Mouse (Mus musculus): ENCODE measurements around the gene Blvrb. TPM values are rescaled to one million over a fixed set of nuclear protein-coding genes. Genes with fewer than 3 reads are reported as not detected.
A peak's percentile ranks its signal among the peaks of the same experiment; 100 is the strongest.
"Not testable (repeated sequence)": the region's sequence is repeated elsewhere in the genome, so short reads cannot be mapped to it uniquely, and the experiment has no call there.

Blvrb gene
- polyA plus RNA-seq, 1 experiment from 2014 or later: 112 TPM

- H3K36me3 ChIP-seq (ENCODE audit: control insufficient read depth, insufficient read depth, low read length): no peaks in the 10 kb centered on the region; the same call in 1 of the 2 replicates
- WGBS: 81% methylated on average over 5 of the region's 5 CpGs
- no peak overlapping the region for H3K4me3 ChIP-seq (replicated peaks; ENCODE audit: low read length)
- no peak overlapping the region for H3K27ac ChIP-seq (ENCODE audit: low read length)
- no peaks in the 10 kb centered on the region for H3K27me3 ChIP-seq (ENCODE audit: control insufficient read depth, insufficient read depth, low read length)
- no peak overlapping the region for H3K9ac ChIP-seq (ENCODE audit: low read length)
- peaks cover 24% of the 10 kb centered on the region for H3K4me1 ChIP-seq (ENCODE audit: control insufficient read depth, insufficient read depth, low read length)
- no peak overlapping the region for H3K4me2 ChIP-seq (ENCODE audit: low read depth, low read length)
- no peak for ATAC-seq (ENCODE audit: insufficient read depth, low FRiP score)
- H3K9me3 ChIP-seq (replicated peaks; ENCODE audit: control insufficient read depth, low read length): no peaks in the 10 kb centered on the region
Measured at GRCm38 (mm10) chr7:27493450-27493849, 45.7 kb downstream of the Blvrb start.

- not testable (repeated sequence) for H3K4me3 ChIP-seq (replicated peaks; ENCODE audit: low read length); H3K36me3 ChIP-seq (ENCODE audit: control insufficient read depth, insufficient read depth, low read length); H3K4me2 ChIP-seq (ENCODE audit: low read depth, low read length); H3K27me3 ChIP-seq (ENCODE audit: control insufficient read depth, insufficient read depth, low read length); H3K27ac ChIP-seq (ENCODE audit: low read length); H3K9ac ChIP-seq (ENCODE audit: low read length); H3K9me3 ChIP-seq (replicated peaks; ENCODE audit: control insufficient read depth, low read length); ATAC-seq (ENCODE audit: insufficient read depth, low FRiP score)
- WGBS: 91% methylated on average over 8 of the region's 9 CpGs
- H3K4me1 ChIP-seq (ENCODE audit: control insufficient read depth, insufficient read depth, low read length): peaks cover 12% of the 10 kb centered on the region
Measured at GRCm38 (mm10) chr7:27494659-27495367, 47.0 kb downstream of the Blvrb start.

GRCm38 (mm10) chr7:27499036-27499435 lies 51.3 kb downstream of the Blvrb start, which contains the start of gene Prx:
Gene Prx, plus strand, starts transcription at chr7:27499324.
- H3K4me1 ChIP-seq (ENCODE audit: control insufficient read depth, insufficient read depth, low read length): no peaks in the 10 kb centered on the region
- no peaks in the 10 kb centered on the region for H3K9me3 ChIP-seq (replicated peaks; ENCODE audit: control insufficient read depth, low read length)
- no peak within 1 kb of the TSS; the same call in 1 of the 2 replicates for H3K27ac ChIP-seq (ENCODE audit: low read length)
- no peaks in the 10 kb centered on the region for H3K27me3 ChIP-seq (ENCODE audit: control insufficient read depth, insufficient read depth, low read length)
- WGBS: 32% methylated on average over 3 of the region's 3 CpGs
- H3K4me2 ChIP-seq (ENCODE audit: low read depth, low read length): no peak within 1 kb of the TSS
- H3K36me3 ChIP-seq (ENCODE audit: control insufficient read depth, insufficient read depth, low read length): no peaks in the 10 kb centered on the region
- H3K9ac ChIP-seq (ENCODE audit: low read length): no peak within 1 kb of the TSS
- no peak within 1 kb of the TSS for H3K4me3 ChIP-seq (replicated peaks; ENCODE audit: low read length)
- peak; percentile 24; the same call in 1 of the 2 replicates for ATAC-seq (ENCODE audit: insufficient read depth, low FRiP score)

- H3K4me3 ChIP-seq (replicated peaks; ENCODE audit: low read length): no peak overlapping the region
- no peak for ATAC-seq (ENCODE audit: insufficient read depth, low FRiP score)
- no peaks in the 10 kb centered on the region for H3K27me3 ChIP-seq (ENCODE audit: control insufficient read depth, insufficient read depth, low read length)
- H3K9me3 ChIP-seq (replicated peaks; ENCODE audit: control insufficient read depth, low read length): no peaks in the 10 kb centered on the region
- 54% methylated on average over 4 of the region's 4 CpGs for WGBS
- no peak overlapping the region; the same call in 1 of the 2 replicates for H3K9ac ChIP-seq (ENCODE audit: low read length)
- H3K4me1 ChIP-seq (ENCODE audit: control insufficient read depth, insufficient read depth, low read length): peaks cover 4% of the 10 kb centered on the region
- H3K36me3 ChIP-seq (ENCODE audit: control insufficient read depth, insufficient read depth, low read length): no peaks in the 10 kb centered on the region
- H3K4me2 ChIP-seq (ENCODE audit: low read depth, low read length): no peak overlapping the region
- H3K27ac ChIP-seq (ENCODE audit: low read length): peak overlapping the region; percentile 36; the same call in 1 of the 2 replicates
Measured at GRCm38 (mm10) chr7:27501620-27502019, 53.8 kb downstream of the Blvrb start.

GRCm38 (mm10) chr7:27506765-27507370 lies 59.1 kb downstream of the Blvrb start:
- Histone ChIP-seq H3K27me3 (ENCODE audit: control insufficient read depth, insufficient read depth, low read length) (no peaks in the 10 kb centered on the region), H3K9me3 (replicated peaks; ENCODE audit: control insufficient read depth, low read length) (no peaks in the 10 kb centered on the region), H3K4me1 (ENCODE audit: control insufficient read depth, insufficient read depth, low read length) (peaks cover 14% of the 10 kb centered on the region), H3K4me3 (replicated peaks; ENCODE audit: low read length) (peak overlapping the region; percentile 68), H3K9ac (ENCODE audit: low read length) (peak overlapping the region; percentile 34), H3K36me3 (ENCODE audit: control insufficient read depth, insufficient read depth, low read length) (no peaks in the 10 kb centered on the region), H3K4me2 (ENCODE audit: low read depth, low read length) (peak overlapping the region; percentile 72), H3K27ac (ENCODE audit: low read length) (peak overlapping the region; percentile 100)
- WGBS: 37% methylated on average over 9 of the region's 9 CpGs
- no peak for ATAC-seq (ENCODE audit: insufficient read depth, low FRiP score)

- H3K9ac ChIP-seq (ENCODE audit: low read length): peak overlapping the region; percentile 86
- WGBS: under 1% methylated on average over 54 of the region's 54 CpGs
- peak overlapping the region; percentile 68 for H3K4me3 ChIP-seq (replicated peaks; ENCODE audit: low read length)
- no peaks in the 10 kb centered on the region for H3K9me3 ChIP-seq (replicated peaks; ENCODE audit: control insufficient read depth, low read length)
- ATAC-seq (ENCODE audit: insufficient read depth, low FRiP score): peak; percentile 95
- no peaks in the 10 kb centered on the region for H3K36me3 ChIP-seq (ENCODE audit: control insufficient read depth, insufficient read depth, low read length)
- H3K4me1 ChIP-seq (ENCODE audit: control insufficient read depth, insufficient read depth, low read length): peaks cover 14% of the 10 kb centered on the region
- peak overlapping the region; percentile 100 for H3K27ac ChIP-seq (ENCODE audit: low read length)
- H3K27me3 ChIP-seq (ENCODE audit: control insufficient read depth, insufficient read depth, low read length): no peaks in the 10 kb centered on the region
- H3K4me2 ChIP-seq (ENCODE audit: low read depth, low read length): peak overlapping the region; percentile 72
Measured at GRCm38 (mm10) chr7:27507711-27508647, 60.2 kb downstream of the Blvrb start.

- peak overlapping the region; percentile 100 for H3K27ac ChIP-seq (ENCODE audit: low read length)
Measured at GRCm38 (mm10) chr7:27508648-27509005, 60.8 kb downstream of the Blvrb start.

GRCm38 (mm10) chr7:27510809-27511208 lies 63.0 kb downstream of the Blvrb start:
- H3K9ac ChIP-seq (ENCODE audit: low read length): no peak overlapping the region
- H3K27ac ChIP-seq (ENCODE audit: low read length): no peak overlapping the region
- peaks cover 14% of the 10 kb centered on the region for H3K4me1 ChIP-seq (ENCODE audit: control insufficient read depth, insufficient read depth, low read length)
- H3K4me3 ChIP-seq (replicated peaks; ENCODE audit: low read length): no peak overlapping the region
- H3K27me3 ChIP-seq (ENCODE audit: control insufficient read depth, insufficient read depth, low read length): no peaks in the 10 kb centered on the region
- no peaks in the 10 kb centered on the region for H3K9me3 ChIP-seq (replicated peaks; ENCODE audit: control insufficient read depth, low read length)
- H3K4me2 ChIP-seq (ENCODE audit: low read depth, low read length): no peak overlapping the region
- no peaks in the 10 kb centered on the region for H3K36me3 ChIP-seq (ENCODE audit: control insufficient read depth, insufficient read depth, low read length)
- 89% methylated on average over 2 of the region's 2 CpGs for WGBS
- no peak for ATAC-seq (ENCODE audit: insufficient read depth, low FRiP score)

More at GRCm38 (mm10) chr7:27508648-27509005, 60.8 kb downstream of the Blvrb start:
- H3K4me1 ChIP-seq (ENCODE audit: control insufficient read depth, insufficient read depth, low read length): peaks cover 14% of the 10 kb centered on the region
- peak; percentile 63 for ATAC-seq (ENCODE audit: insufficient read depth, low FRiP score)
- H3K4me2 ChIP-seq (ENCODE audit: low read depth, low read length): peak overlapping the region; percentile 72
- H3K9ac ChIP-seq (ENCODE audit: low read length): peak overlapping the region; percentile 67
- WGBS: 17% methylated on average over 6 of the region's 6 CpGs
- no peaks in the 10 kb centered on the region for H3K27me3 ChIP-seq (ENCODE audit: control insufficient read depth, insufficient read depth, low read length)
- no peaks in the 10 kb centered on the region for H3K36me3 ChIP-seq (ENCODE audit: control insufficient read depth, insufficient read depth, low read length)
- no peaks in the 10 kb centered on the region for H3K9me3 ChIP-seq (replicated peaks; ENCODE audit: control insufficient read depth, low read length)
- peak overlapping the region; percentile 68 for H3K4me3 ChIP-seq (replicated peaks; ENCODE audit: low read length)
